Mouse (Mus musculus) liver, embryonic 14.5 days (tissue): ENCODE measurements around the gene Tmem63b. TPM values are rescaled to one million over a fixed set of nuclear protein-coding genes. Genes with fewer than 3 reads are reported as not detected.
"Not testable (repeated sequence)": the region's sequence is repeated elsewhere in the genome, so short reads cannot be mapped to it uniquely, and the experiment has no call there.

ENCODE experiments used
- ATAC-seq: fragments of 200-750 bp; cut with Nextera tagmentation; 2 replicates; pipeline ENCODE4 v1.8.0; 2017; ENCODE audit warnings: moderate number of reproducible peaks, mild to moderate bottlenecking, moderate library complexity; ENCODE audit not compliant: insufficient read depth
- DNase-seq, 3 experiments: peaks; one replicate each; pipeline ENCODE4 v3.0.0-alpha.2; 2012 to 2013; ENCODE audit warnings: low read depth in 3 of 3, low spot score in 3 of 3
- H3K27ac ChIP-seq: fragments of 300-500 bp; sonication (generic); 2 replicates; pipeline ENCODE4 v1.5.1; 2014; ENCODE audit warnings: moderate library complexity, mild to moderate bottlenecking, control low read depth, inconsistent platforms
- H3K27me3 ChIP-seq: fragments of 300-500 bp; sonication (generic); 2 replicates; pipeline ENCODE4 v1.6.1; 2014; ENCODE audit warnings: mild to moderate bottlenecking, low read length, moderate library complexity; ENCODE audit not compliant: control insufficient read depth, insufficient read depth
- H3K36me3 ChIP-seq: fragments of 300-500 bp; sonication (generic); replicated peaks from 2 replicates; pipeline ENCODE4 v1.6.1; 2014; ENCODE audit warnings: low read depth; ENCODE audit not compliant: control insufficient read depth, insufficient read depth
- H3K4me1 ChIP-seq, 2 experiments: fragments of 200-500 bp in 1 of 2; fragments of 300-500 bp in 1 of 2; sonication (generic) in 1 of 2; replicated peaks; 2 replicates each; pipeline ENCODE4 v1.6.1; 2012 to 2014; ENCODE audit warnings: antibody characterized with exemption in 1 of 2, inconsistent platforms in 1 of 2, low read length in 1 of 2; ENCODE audit not compliant: control insufficient read depth in 2 of 2, insufficient read depth in 2 of 2
- H3K4me2 ChIP-seq: fragments of 300-500 bp; sonication (generic); 2 replicates; pipeline ENCODE4 v1.6.1; 2014; ENCODE audit warnings: low read depth, mild to moderate bottlenecking, control low read depth, moderate library complexity
- H3K4me3 ChIP-seq, 2 experiments: fragments of 200-500 bp in 1 of 2; fragments of 300-500 bp in 1 of 2; sonication (generic) in 1 of 2; 2 replicates each; pipeline ENCODE4 v1.5.1; 2012 to 2014; ENCODE audit warnings: low read depth in 2 of 2, low read length in 2 of 2, mild to moderate bottlenecking in 2 of 2, control low read depth in 1 of 2, inconsistent platforms in 1 of 2, moderate library complexity in 1 of 2; ENCODE audit not compliant: insufficient read depth in 1 of 2
- H3K9ac ChIP-seq: fragments of 300-500 bp; sonication (generic); replicated peaks from 2 replicates; pipeline ENCODE4 v1.6.1; 2014; ENCODE audit warnings: mild to moderate bottlenecking, control low read depth, moderate library complexity
- H3K9me3 ChIP-seq: fragments of 300-500 bp; sonication (generic); 2 replicates; pipeline ENCODE4 v1.6.1; 2016; ENCODE audit warnings: low read length, mixed read lengths; ENCODE audit not compliant: control insufficient read depth
- CTCF ChIP-seq: IDR thresholded peaks from 2 replicates; pipeline ENCODE4 v1.5.1; 2016; ENCODE audit warnings: antibody characterized with exemption, low read depth, control low read depth
- EP300 ChIP-seq: IDR thresholded peaks from 2 replicates; pipeline ENCODE4 v1.6.1; 2016; ENCODE audit warnings: antibody characterized with exemption, low read depth
- WGBS: fragments of 180-500 bp; shearing (Covaris S2); extraction: QIAGEN DNeasy Blood & Tissue Kit; methylation state at CpG from one replicate; pipeline ENCODE4 v1.1.7; 2014; ENCODE audit not compliant: insufficient replicate concordance; 5-methylcytosine and 5-hydroxymethylcytosine counted together
- polyA plus RNA-seq, 2 experiments: library from polyadenylated mRNA; depleted of rRNA in 1 of 2; stranded (reverse) in 1 of 2; unstranded in 1 of 2; fragments of >200 nt; fragmentation: Nextera tagmentation in 1 of 2; extraction: Ambion mirVana in 1 of 2; gene quantifications; 2 replicates each; pipeline versions ENCODE4 v1.2.1 to v1.2.3; 2012 to 2014

The Tmem63b gene
- polyA plus RNA-seq, 2 experiments: 4.1 to 10.4 TPM

GRCm38 (mm10) chr17:45628885-45629855 is 57.5 kb downstream of the Tmem63b start:
- Histone ChIP-seq H3K4me2 (peak overlapping the region; percentile 67), H3K4me1 (peaks cover 0 to 21% of the 10 kb centered on the region in 2 experiments; a peak in 3 of 4 replicates), H3K27ac (no peak overlapping the region), H3K27me3 (no peaks in the 10 kb centered on the region; the same call in 1 of the 2 replicates), H3K9ac (no peak overlapping the region), H3K9me3 (no peaks in the 10 kb centered on the region), H3K36me3 (no peaks in the 10 kb centered on the region), H3K4me3 (no peak overlapping the region)
- DNase-seq (no peak), ATAC-seq (no peak)
- TF ChIP-seq EP300: no peak
- no peak for TF ChIP-seq CTCF
- WGBS: 35% methylated on average over 13 of the region's 13 CpGs

- DNase-seq: no peak
- H3K4me3 ChIP-seq: no peak overlapping the region
Measured at GRCm38 (mm10) chr17:45628160-45628559, 58.5 kb downstream of the Tmem63b start.

GRCm38 (mm10) chr17:45626577-45627134 is 60.0 kb downstream of the Tmem63b start:
- H3K4me1 ChIP-seq: peaks cover 0 to 21% of the 10 kb centered on the region in 2 experiments; a peak in 3 of 4 replicates
- no peak overlapping the region for H3K27ac ChIP-seq
- peak overlapping the region; percentile 31 for H3K4me2 ChIP-seq
- DNase-seq (peak; percentile 66 to 77 (median 69)), ATAC-seq (peak; percentile 47; the same call in 1 of the 2 replicates)
- H3K36me3 ChIP-seq: no peaks in the 10 kb centered on the region
- H3K27me3 ChIP-seq: no peaks in the 10 kb centered on the region; the same call in 1 of the 2 replicates
- WGBS: 21% methylated on average over 15 of the region's 15 CpGs
- H3K9ac ChIP-seq: no peak overlapping the region
- peak overlapping the region in 1 of 2 experiments; percentile 24; a peak in 1 of 4 replicates for H3K4me3 ChIP-seq
- peak; percentile 93 for TF ChIP-seq CTCF
- TF ChIP-seq EP300: no peak
- no peaks in the 10 kb centered on the region for H3K9me3 ChIP-seq

More at GRCm38 (mm10) chr17:45628160-45628559, 58.5 kb downstream of the Tmem63b start:
- Histone ChIP-seq H3K4me2 (no peak overlapping the region), H3K27ac (no peak overlapping the region), H3K27me3 (no peaks in the 10 kb centered on the region; the same call in 1 of the 2 replicates), H3K4me1 (peaks cover 0 to 21% of the 10 kb centered on the region in 2 experiments; a peak in 3 of 4 replicates), H3K36me3 (no peaks in the 10 kb centered on the region), H3K9ac (no peak overlapping the region), H3K9me3 (no peaks in the 10 kb centered on the region)
- TF ChIP-seq CTCF (no peak), EP300 (no peak)
- WGBS: 60% methylated on average over 3 of the region's 3 CpGs
- no peak for ATAC-seq

- not testable (repeated sequence) for H3K9me3 ChIP-seq, H3K4me2 ChIP-seq, H3K4me3 ChIP-seq, H3K27ac ChIP-seq, H3K36me3 ChIP-seq, DNase-seq, ATAC-seq, H3K9ac ChIP-seq, H3K27me3 ChIP-seq
- H3K4me1 ChIP-seq: peaks cover 3 to 26% of the 10 kb centered on the region in 2 experiments; a peak in 3 of 4 replicates
- WGBS: 59% methylated on average over 8 of the region's 8 CpGs
Measured at GRCm38 (mm10) chr17:45623425-45623824, 63.3 kb downstream of the Tmem63b start.
